Mouse (Mus musculus) retina, postnatal 7 days (tissue): Measurements from ENCODE around the gene Ccnk.

ENCODE experiments used
- DNase-seq: peaks from one replicate; pipeline ENCODE4 v3.0.0-alpha.2; 2012; ENCODE audit warnings: low read depth, low spot score

Ccnk gene

GRCm38 (mm10) chr12:108187541-108188091, 8.2 kb downstream of the Ccnk start:
- no peak for DNase-seq

- DNase-seq, result no peak
Measured at GRCm38 (mm10) chr12:108193878-108194277, 14.5 kb downstream of the Ccnk start.

GRCm38 (mm10) chr12:108195761-108196160, 16.4 kb downstream of the Ccnk start:
- DNase-seq, result no peak

GRCm38 (mm10) chr12:108198447-108198846, 19.1 kb downstream of the Ccnk start:
- no peak for DNase-seq

GRCm38 (mm10) chr12:108200094-108200493, 20.7 kb downstream of the Ccnk start:
- no peak for DNase-seq

GRCm38 (mm10) chr12:108203895-108204294, 24.5 kb downstream of the Ccnk start:
- no peak for DNase-seq

GRCm38 (mm10) chr12:108204978-108205377, 25.6 kb downstream of the Ccnk start:
- no peak for DNase-seq

GRCm38 (mm10) chr12:108206641-108207040, 27.3 kb downstream of the Ccnk start:
- peak; percentile 61 for DNase-seq

- no peak for DNase-seq
Measured at GRCm38 (mm10) chr12:108208216-108208615, 28.8 kb downstream of the Ccnk start.

GRCm38 (mm10) chr12:108208726-108209438, 29.5 kb downstream of the Ccnk start:
- DNase-seq, result peak; percentile 60

GRCm38 (mm10) chr12:108210623-108211022, 31.2 kb downstream of the Ccnk start:
- DNase-seq, result no peak

- DNase-seq, result no peak
Measured at GRCm38 (mm10) chr12:108212071-108212470, 32.7 kb downstream of the Ccnk start.

- DNase-seq, result no peak
Measured at GRCm38 (mm10) chr12:108212476-108212875, 33.1 kb downstream of the Ccnk start.

GRCm38 (mm10) chr12:108213090-108214041, 34.0 kb downstream of the Ccnk start:
- DNase-seq, result no peak

- no peak for DNase-seq
Measured at GRCm38 (mm10) chr12:108215090-108215489, 35.7 kb downstream of the Ccnk start.

- no peak for DNase-seq
Measured at GRCm38 (mm10) chr12:108216611-108217370, 37.4 kb downstream of the Ccnk start.

GRCm38 (mm10) chr12:108217572-108217971, 38.2 kb downstream of the Ccnk start:
- no peak for DNase-seq

- DNase-seq, result no peak
Measured at GRCm38 (mm10) chr12:108219163-108219562, 39.8 kb downstream of the Ccnk start.

GRCm38 (mm10) chr12:108219825-108220616, 40.6 kb downstream of the Ccnk start:
- no peak for DNase-seq

- DNase-seq, result no peak
Measured at GRCm38 (mm10) chr12:108220621-108221020, 41.2 kb downstream of the Ccnk start.

GRCm38 (mm10) chr12:108221206-108221605, 41.8 kb downstream of the Ccnk start:
- no peak for DNase-seq
